Mouse (Mus musculus): Measurements from ENCODE around the gene Cyp24a1. TPM values are rescaled to one million over a fixed set of nuclear protein-coding genes. Genes with fewer than 3 reads are reported as not detected.

The Cyp24a1 gene
- total and polyA plus RNA-seq, 3 experiments = 0.01 TPM; not detected in 2

DNA sequence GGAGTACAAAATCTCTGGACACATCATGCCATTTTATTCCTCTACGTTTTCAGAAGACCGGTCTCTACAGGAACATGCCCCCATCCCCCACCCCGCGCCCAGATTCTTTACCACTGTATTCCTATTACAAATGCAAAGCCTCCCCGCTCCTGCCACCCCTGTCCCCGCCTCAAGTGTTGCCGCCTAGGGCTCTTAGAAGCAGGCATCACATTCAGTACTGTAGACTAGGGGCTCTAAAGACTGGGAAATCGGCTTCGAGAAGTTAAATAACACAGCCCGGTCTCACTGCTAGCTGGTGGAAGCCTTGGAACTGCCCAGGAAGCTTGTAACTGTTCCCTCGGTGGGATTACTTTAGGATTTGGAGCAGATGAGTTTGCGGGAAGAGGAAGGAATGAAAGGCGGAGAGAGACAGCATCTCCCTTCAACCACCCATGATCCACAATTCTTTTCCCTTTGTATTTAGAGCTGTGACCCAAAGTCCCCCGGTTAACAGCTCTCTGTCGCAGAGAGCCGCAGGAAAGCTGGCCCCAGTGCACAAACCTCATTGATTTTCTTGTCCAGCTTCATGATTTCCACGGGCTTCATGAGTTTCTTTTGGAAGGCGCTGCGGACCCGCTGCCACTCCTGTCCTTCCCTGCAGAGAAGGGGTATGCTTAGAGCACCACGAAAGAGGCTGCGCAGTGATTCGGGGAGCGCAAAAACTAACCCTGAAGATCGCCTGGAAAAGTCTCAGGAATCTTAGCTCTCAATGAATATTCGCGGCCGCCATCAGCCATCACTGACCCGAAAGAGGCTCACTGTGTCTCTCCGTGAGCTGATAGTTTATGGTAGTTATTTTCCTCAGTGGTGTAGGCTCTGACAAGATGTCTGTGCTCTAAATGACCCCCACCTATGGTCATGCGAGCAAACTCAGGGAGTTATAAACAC lies 1.9 kb downstream of the Cyp24a1 start:
- H3K36me3 ChIP-seq (ENCODE audit: control insufficient read depth in 1 of 2, insufficient read depth in 2 of 2, low read length in 2 of 2) = no peaks in the 10 kb centered on the region
- DNase-seq (ENCODE audit: low read depth, low spot score) = no peak
- no peak overlapping the region for H3K4me3 ChIP-seq (ENCODE audit: control insufficient read depth in 1 of 2, insufficient read depth in 1 of 2, low read depth in 2 of 2, low read length in 2 of 2)
- no peaks in the 10 kb centered on the region for H3K9me3 ChIP-seq (replicated peaks; ENCODE audit: insufficient read depth, low read length)
- no peaks in the 10 kb centered on the region for H3K4me1 ChIP-seq (ENCODE audit: control insufficient read depth in 1 of 2, insufficient read depth in 2 of 2, low read length in 2 of 2)
- H3K27me3 ChIP-seq (ENCODE audit: control insufficient read depth in 1 of 2, insufficient read depth in 2 of 2, low read length in 2 of 2) = no peaks in the 10 kb centered on the region
- H3K9ac ChIP-seq (ENCODE audit: control insufficient read depth, low read depth, low read length, poor library complexity, severe bottlenecking) = no peak overlapping the region
- H3K79me2 ChIP-seq (ENCODE audit: control insufficient read depth, insufficient read depth, low read length, poor library complexity) = no peaks in the 10 kb centered on the region
- TF ChIP-seq USF2 (IDR thresholded peaks at IDR 0.05; ENCODE audit: borderline replicate concordance in 1 of 2, insufficient read depth in 1 of 2, low read depth in 1 of 2, low read length in 2 of 2) (no peak), ZC3H11A (IDR thresholded peaks at IDR 0.05; ENCODE audit: low read depth, low read length) (no peak), POLR2A (IDR thresholded peaks at IDR 0.05; ENCODE audit: control insufficient read depth in 1 of 2, insufficient read depth in 1 of 2, low read depth in 1 of 2, low read length in 2 of 2, poor library complexity in 1 of 2) (no peak), RCOR1 (IDR thresholded peaks at IDR 0.05; ENCODE audit: low read depth, low read length) (no peak), POLR2AphosphoS5 (IDR thresholded peaks at IDR 0.05; ENCODE audit: borderline replicate concordance, low read depth, low read length) (no peak), ZNF384 (IDR thresholded peaks at IDR 0.05; ENCODE audit: low read depth, low read length) (no peak), MXI1 (IDR thresholded peaks at IDR 0.05; ENCODE audit: low read depth, low read length) (no peak), USF1 (IDR thresholded peaks at IDR 0.05; ENCODE audit: low read depth, low read length) (no peak), ZMIZ1 (IDR thresholded peaks at IDR 0.05; ENCODE audit: low read depth, low read length) (no peak), SIN3A (IDR thresholded peaks at IDR 0.05; ENCODE audit: low read length) (no peak), ELF1 (IDR thresholded peaks at IDR 0.05; ENCODE audit: low read depth, low read length) (no peak), JUND (IDR thresholded peaks at IDR 0.05; ENCODE audit: low read depth, low read length) (no peak), GABPA (IDR thresholded peaks at IDR 0.05; ENCODE audit: low read depth, low read length) (no peak), MYC (IDR thresholded peaks at IDR 0.05; ENCODE audit: low read depth, low read length) (no peak), CHD2 (IDR thresholded peaks at IDR 0.05; ENCODE audit: low read length) (no peak), MAX (IDR thresholded peaks at IDR 0.05; ENCODE audit: low read length) (no peak), BHLHE40 (IDR thresholded peaks at IDR 0.05; ENCODE audit: borderline replicate concordance, low read depth, low read length) (no peak), ZKSCAN1 (IDR thresholded peaks at IDR 0.05; ENCODE audit: low read depth, low read length) (no peak), SMC3 (IDR thresholded peaks at IDR 0.05; ENCODE audit: low read depth, low read length) (no peak), RAD21 (IDR thresholded peaks at IDR 0.05; ENCODE audit: low read depth, low read length) (no peak)
- H3K27ac ChIP-seq (ENCODE audit: control insufficient read depth, low read depth, low read length) = no peak overlapping the region

Data from MEL (cell line).